ENCODE assay signal across 14 mouse cellular contexts in genomic region chr13:63268371-63268770, GRCm38 (mm10).
A peak's percentile ranks its signal among the peaks of the same experiment; 100 is the strongest.
DNase-seq lines count a peak whose midpoint lies in the region; ATAC-seq lines count a peak whose summit lies in the region.
"Had no signal": no experiment of that assay in that cellular context is flagged by ENCODE, and none has a peak within 500 bp of the region (broad histone marks: within the 10 kb centered on the region; RNA-seq: fewer than 3 reads in every experiment).

No protein-coding gene starts in this region.

- 81% methylated on average over 4 of the region's 4 CpGs for WGBS in heart, embryonic 15.5 days
- WGBS in embryonic facial prominence, embryonic 13.5 days: 16% methylated on average over 4 of the region's 4 CpGs
- WGBS in limb, embryonic 13.5 days: 21% methylated on average over 4 of the region's 4 CpGs
- 78% methylated on average over 4 of the region's 4 CpGs for WGBS in forebrain, embryonic 11.5 days

- ATAC-seq in heart, embryonic 15.5 days (replicated peaks; ENCODE audit: insufficient number of reproducible peaks, insufficient read depth, low FRiP score, low read depth): no peak
- ATAC-seq in embryonic facial prominence, embryonic 13.5 days (ENCODE audit: insufficient number of reproducible peaks, insufficient read depth, low FRiP score, low TSS enrichment, low read depth): no peak
- no peak for ATAC-seq in limb, embryonic 13.5 days (ENCODE audit: low FRiP score, low read depth)
- no peak for ATAC-seq in monocyte, adult 5-6 weeks (replicated peaks; ENCODE audit: insufficient number of reproducible peaks, low FRiP score, low TSS enrichment, poor library complexity, severe bottlenecking)
- ATAC-seq in forebrain, embryonic 11.5 days (replicated peaks; ENCODE audit: low FRiP score): no peak
- ATAC-seq: hindbrain, postnatal 0 days had no signal

- H3K9me3 ChIP-seq in heart, embryonic 15.5 days (replicated peaks): no peaks in the 10 kb centered on the region
- H3K9me3 ChIP-seq in embryonic facial prominence, embryonic 13.5 days: no peaks in the 10 kb centered on the region
- H3K9me3 ChIP-seq in limb, embryonic 13.5 days: no peaks in the 10 kb centered on the region
- no peaks in the 10 kb centered on the region for H3K9me3 ChIP-seq in forebrain, embryonic 11.5 days (ENCODE audit: control insufficient read depth, low read length)
- H3K9me3 ChIP-seq: heart, embryonic 12.5 days; midbrain, embryonic 12.5 days; neural tube, embryonic 13.5 days had no signal

- H3K4me2 ChIP-seq in heart, embryonic 15.5 days: no peak overlapping the region
- peak overlapping the region; percentile 35; the same call in 1 of the 2 replicates for H3K4me2 ChIP-seq in embryonic facial prominence, embryonic 13.5 days
- H3K4me2 ChIP-seq in limb, embryonic 13.5 days (replicated peaks): peak overlapping the region; percentile 12
- no peak overlapping the region for H3K4me2 ChIP-seq in forebrain, embryonic 11.5 days (ENCODE audit: low read depth, low read length, severe bottlenecking)
- H3K4me2 ChIP-seq: heart, embryonic 12.5 days; midbrain, embryonic 12.5 days; neural tube, embryonic 13.5 days had no signal

- 0 out of 2 replicates have a peak overlapping the region, but pooled peaks have one; percentile 15 for H3K27ac ChIP-seq in heart, embryonic 15.5 days
- peak overlapping the region; percentile 80 for H3K27ac ChIP-seq in embryonic facial prominence, embryonic 13.5 days
- H3K27ac ChIP-seq in limb, embryonic 13.5 days: no peak overlapping the region; the same call in 1 of the 2 replicates
- no peak overlapping the region for H3K27ac ChIP-seq in forebrain, embryonic 11.5 days (ENCODE audit: low read depth, low read length)
- H3K27ac ChIP-seq: hindbrain, postnatal 0 days; midbrain, embryonic 12.5 days; neural tube, embryonic 13.5 days had no signal

- H3K4me1 ChIP-seq in heart, embryonic 15.5 days (replicated peaks): peaks cover 45% of the 10 kb centered on the region
- peaks cover 75% of the 10 kb centered on the region for H3K4me1 ChIP-seq in embryonic facial prominence, embryonic 13.5 days
- H3K4me1 ChIP-seq in limb, embryonic 13.5 days: peaks cover 93% of the 10 kb centered on the region
- H3K4me1 ChIP-seq in forebrain, embryonic 11.5 days (replicated peaks; ENCODE audit: control insufficient read depth, insufficient read depth, low read length): peaks cover 3% of the 10 kb centered on the region; the same call in 1 of the 2 replicates

- no peaks in the 10 kb centered on the region for H3K36me3 ChIP-seq in heart, embryonic 15.5 days
- peaks cover 12% of the 10 kb centered on the region for H3K36me3 ChIP-seq in embryonic facial prominence, embryonic 13.5 days
- H3K36me3 ChIP-seq in limb, embryonic 13.5 days: peaks cover 36% of the 10 kb centered on the region
- no peaks in the 10 kb centered on the region for H3K36me3 ChIP-seq in forebrain, embryonic 11.5 days (ENCODE audit: control insufficient read depth, insufficient read depth, low read length)
- H3K36me3 ChIP-seq: midbrain, embryonic 12.5 days; neural tube, embryonic 13.5 days had no signal

- no peak overlapping the region for H3K4me3 ChIP-seq in heart, embryonic 15.5 days
- no peak overlapping the region for H3K4me3 ChIP-seq in embryonic facial prominence, embryonic 13.5 days
- H3K4me3 ChIP-seq in limb, embryonic 13.5 days: no peak overlapping the region
- no peak overlapping the region for H3K4me3 ChIP-seq in forebrain, embryonic 11.5 days (ENCODE audit: low read depth, low read length)
- H3K4me3 ChIP-seq: heart, embryonic 12.5 days; midbrain, embryonic 12.5 days; neural tube, embryonic 13.5 days had no signal

- H3K27me3 ChIP-seq in heart, embryonic 15.5 days: no peaks in the 10 kb centered on the region
- no peaks in the 10 kb centered on the region for H3K27me3 ChIP-seq in embryonic facial prominence, embryonic 13.5 days
- H3K27me3 ChIP-seq in limb, embryonic 13.5 days: no peaks in the 10 kb centered on the region
- peaks cover 11% of the 10 kb centered on the region; the same call in 1 of the 2 replicates for H3K27me3 ChIP-seq in forebrain, embryonic 11.5 days (ENCODE audit: control insufficient read depth, insufficient read depth, low read length)
- H3K27me3 ChIP-seq: heart, embryonic 12.5 days had no signal

- H3K9ac ChIP-seq in heart, embryonic 15.5 days: no peak overlapping the region
- H3K9ac ChIP-seq in embryonic facial prominence, embryonic 13.5 days: 0 out of 2 replicates have a peak overlapping the region, but pooled peaks have one; percentile 7
- no peak overlapping the region for H3K9ac ChIP-seq in limb, embryonic 13.5 days
- no peak overlapping the region for H3K9ac ChIP-seq in forebrain, embryonic 11.5 days (ENCODE audit: low read length)
- H3K9ac ChIP-seq: heart, embryonic 12.5 days; midbrain, embryonic 12.5 days; neural tube, embryonic 13.5 days had no signal

- DNase-seq in heart, adult 18-20 months: no peak
- DNase-seq in kidney, adult 9 months: peak; percentile 72
- no peak for DNase-seq in B cell, adult 2 months
- no peak for DNase-seq in forebrain, embryonic 11.5 days (ENCODE audit: low spot score)
- DNase-seq: cerebellum, postnatal 14 days; lung, adult 2 months had no signal

Comparison
In these comparisons a context has a peak if more than half of its experiments do, and no peak if none do; other contexts are left out.
1. H3K27ac ChIP-seq: peak in heart, embryonic 15.5 days (single experiment) and embryonic facial prominence, embryonic 13.5 days (single experiment); none in limb, embryonic 13.5 days (single experiment) and forebrain, embryonic 11.5 days (single experiment).
2. H3K4me2 ChIP-seq: peak in embryonic facial prominence, embryonic 13.5 days (single experiment) and limb, embryonic 13.5 days (single experiment); none in heart, embryonic 15.5 days (single experiment) and forebrain, embryonic 11.5 days (single experiment).